Mouse (Mus musculus) liver, adult 2 months (tissue): ENCODE results near the gene Man2b1. TPM values are rescaled to one million over a fixed set of nuclear protein-coding genes. Genes with fewer than 3 reads are reported as not detected.

Experiments used
- DNase-seq: peaks from one replicate; pipeline ENCODE4 v3.0.0-alpha.2; 2011; ENCODE audit warnings: low read depth, low spot score; ENCODE audit errors: extremely low read depth
- H3K27ac ChIP-seq: fragments of 200-500 bp; replicated peaks from 2 replicates; pipeline ENCODE4 v1.5.1; 2012; ENCODE audit warnings: low read depth, mild to moderate bottlenecking, control low read depth, inconsistent platforms, low read length; ENCODE audit not compliant: insufficient read depth
- H3K27me3 ChIP-seq: fragments of 200-500 bp; 2 replicates; pipeline ENCODE4 v1.6.1; 2012; ENCODE audit warnings: mild to moderate bottlenecking, moderate library complexity, low read length, inconsistent platforms; ENCODE audit not compliant: control insufficient read depth, insufficient read depth
- H3K36me3 ChIP-seq: fragments of 200-500 bp; 2 replicates; pipeline ENCODE4 v1.6.1; 2012; ENCODE audit warnings: low read length, inconsistent platforms; ENCODE audit not compliant: control insufficient read depth, insufficient read depth
- H3K4me1 ChIP-seq: fragments of 200-500 bp; 2 replicates; pipeline ENCODE4 v1.6.1; 2011; ENCODE audit warnings: low read length; ENCODE audit not compliant: control insufficient read depth, insufficient read depth
- H3K4me3 ChIP-seq: fragments of 200-500 bp; 2 replicates; pipeline ENCODE4 v1.5.1; 2011; ENCODE audit warnings: low read depth, mild to moderate bottlenecking, control low read depth, low read length, moderate library complexity; ENCODE audit not compliant: insufficient read depth
- H3K79me2 ChIP-seq: fragments of 200-500 bp; 2 replicates; pipeline ENCODE4 v1.6.1; 2012; ENCODE audit warnings: inconsistent platforms, mild to moderate bottlenecking, low read length, moderate library complexity; ENCODE audit not compliant: control insufficient read depth, insufficient read depth
- H3K9ac ChIP-seq: fragments of 200-500 bp; 2 replicates; pipeline ENCODE4 v1.6.1; 2012; ENCODE audit warnings: low read depth, mild to moderate bottlenecking, control low read depth, inconsistent platforms, low read length
- CTCF ChIP-seq: fragments of 200-500 bp; IDR thresholded peaks from 2 replicates; pipeline ENCODE4 v1.5.1; 2011; ENCODE audit warnings: low read depth, low read length, control low read depth
- POLR2A ChIP-seq: fragments of 200-500 bp; IDR thresholded peaks from 2 replicates; pipeline ENCODE4 v1.6.1; 2011; ENCODE audit warnings: low read length, control low read depth; ENCODE audit not compliant: insufficient read depth; ENCODE audit errors: extremely low read depth
- WGBS: fragments of 180-500 bp; shearing (Covaris S2); methylation state at CpG from one replicate; pipeline ENCODE4 v1.1.7; 2018; 5-methylcytosine and 5-hydroxymethylcytosine counted together
- polyA plus RNA-seq: library from polyadenylated mRNA; depleted of rRNA; stranded (reverse); fragments of >200 nt; gene quantifications from 2 replicates; pipeline ENCODE4 v1.2.3, GENCODE M21; 2012; rRNA removed
- total RNA-seq: library from RNA; depleted of rRNA; stranded (reverse); fragments of >200 nt; gene quantifications from 2 replicates; pipeline ENCODE4 v1.2.3, GENCODE M21; 2014; rRNA removed

The Man2b1 gene
- total RNA-seq (57.2 and 70.4 TPM in 2 replicates), polyA plus RNA-seq (51.5 and 69.5 TPM in 2 replicates)

- peak; percentile 9; the same call in 1 of the 2 replicates for TF ChIP-seq CTCF
- peak; percentile 98 for TF ChIP-seq POLR2A
- WGBS = under 1% methylated on average over 30 of the region's 30 CpGs
- peak within 1 kb of the TSS; percentile 85 for H3K27ac ChIP-seq
- H3K9ac ChIP-seq = peak within 1 kb of the TSS; percentile 90
- peak; percentile 92 for DNase-seq
- H3K4me1 ChIP-seq = peaks cover 25% of the 10 kb centered on the region
- peaks cover 20% of the 10 kb centered on the region for H3K36me3 ChIP-seq
- peak within 1 kb of the TSS; percentile 95 for H3K4me3 ChIP-seq
- peaks cover 5% of the 10 kb centered on the region; the same call in 1 of the 2 replicates for H3K79me2 ChIP-seq
- no peaks in the 10 kb centered on the region for H3K27me3 ChIP-seq
These were observed at the start of gene Man2b1 for GRCm38 (mm10) chr8:85083108-85083813. Gene Man2b1, plus strand, starts transcription at chr8:85083270.

DNA sequence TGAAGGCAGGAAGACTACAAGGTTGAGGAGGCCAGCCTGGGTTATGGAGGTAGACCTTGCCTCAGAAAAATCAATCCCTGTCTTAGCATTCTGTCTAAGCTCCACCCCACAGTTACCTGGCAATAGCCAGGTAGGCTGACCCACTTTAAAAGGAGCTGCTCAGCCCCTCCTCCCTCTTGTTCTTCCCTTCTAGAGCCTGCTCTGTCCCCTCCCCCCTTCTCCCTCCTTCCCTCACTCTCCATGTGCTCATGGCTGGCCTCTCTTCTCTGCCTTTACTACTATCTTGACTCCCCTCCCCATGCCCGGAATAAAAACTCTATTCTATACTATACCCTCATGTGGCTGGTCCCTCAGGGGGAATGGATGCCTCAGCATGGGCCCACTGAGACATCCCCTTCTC, 49.2 kb upstream of the Man2b1 start:
- H3K36me3 ChIP-seq = peaks cover 13% of the 10 kb centered on the region
- TF ChIP-seq CTCF (no peak), POLR2A (no peak)
- DNase-seq = no peak
- no peak overlapping the region for H3K4me3 ChIP-seq
- H3K4me1 ChIP-seq = peaks cover 22% of the 10 kb centered on the region
- H3K9ac ChIP-seq = no peak overlapping the region
- peak overlapping the region; percentile 5; the same call in 1 of the 2 replicates for H3K27ac ChIP-seq
- H3K27me3 ChIP-seq = no peaks in the 10 kb centered on the region
- 67% methylated on average over 1 of the region's 1 CpGs for WGBS
- peaks cover 16% of the 10 kb centered on the region for H3K79me2 ChIP-seq

DNA sequence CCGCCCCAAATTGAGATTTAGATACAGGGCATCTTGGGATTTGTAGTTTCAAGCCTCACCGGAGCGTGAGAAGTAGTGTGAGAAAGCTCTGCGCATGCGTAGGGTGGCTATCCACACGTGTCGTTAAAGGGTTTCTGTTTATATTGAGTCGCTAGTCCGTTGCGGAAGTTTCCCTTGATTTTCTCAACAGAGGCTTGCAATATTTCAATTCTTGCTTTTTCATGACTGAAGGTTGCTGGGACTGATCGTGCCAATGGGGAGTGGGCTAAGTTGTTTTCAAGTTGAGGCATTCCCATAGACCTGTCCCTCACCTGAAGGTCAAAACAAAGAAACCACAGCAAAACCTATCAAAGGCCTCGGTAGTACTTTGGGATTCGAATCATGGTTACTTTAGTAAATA, 48.3 kb upstream of the Man2b1 start:
- H3K79me2 ChIP-seq = peaks cover 10% of the 10 kb centered on the region; the same call in 1 of the 2 replicates
- H3K27me3 ChIP-seq = no peaks in the 10 kb centered on the region
- peak overlapping the region; percentile 95 for H3K27ac ChIP-seq
- H3K4me3 ChIP-seq = peak overlapping the region; percentile 55
- peak; percentile 87 for DNase-seq
- TF ChIP-seq CTCF = no peak
- H3K9ac ChIP-seq = peak overlapping the region; percentile 61
- H3K36me3 ChIP-seq = peaks cover 11% of the 10 kb centered on the region
- WGBS = under 1% methylated on average over 13 of the region's 13 CpGs
- peaks cover 22% of the 10 kb centered on the region for H3K4me1 ChIP-seq

DNA sequence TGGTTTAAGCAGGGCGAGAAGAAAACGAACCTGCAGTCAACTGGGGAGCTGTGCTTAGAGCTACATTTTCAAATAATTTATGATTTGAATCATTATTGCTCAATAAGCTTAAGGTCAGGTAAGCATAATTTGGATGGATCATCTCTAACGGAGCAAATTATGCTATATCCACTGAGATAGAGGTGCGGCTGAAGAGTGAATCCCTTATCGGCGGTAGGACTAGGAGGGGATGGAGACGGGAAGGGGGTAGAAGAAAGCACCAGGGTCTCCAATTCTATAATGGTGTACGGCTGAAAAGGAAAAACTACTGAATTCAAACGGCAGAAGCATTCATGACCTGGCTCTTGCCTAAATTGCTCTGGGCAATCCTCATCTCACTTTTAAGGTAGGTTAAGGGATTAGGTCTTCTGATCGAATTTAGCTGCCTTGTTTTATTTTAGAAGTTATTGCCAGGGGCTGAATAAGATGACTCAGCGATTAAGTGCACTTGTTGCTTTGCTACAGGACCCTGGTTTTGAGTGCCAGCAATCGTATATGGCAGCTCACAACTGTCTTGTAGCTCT, 47.8 kb upstream of the Man2b1 start:
- Histone ChIP-seq H3K36me3 (peaks cover 6% of the 10 kb centered on the region), H3K79me2 (peaks cover 10% of the 10 kb centered on the region; the same call in 1 of the 2 replicates), H3K4me3 (peak overlapping the region; percentile 67), H3K9ac (peak overlapping the region; percentile 82), H3K27me3 (no peaks in the 10 kb centered on the region), H3K27ac (peak overlapping the region; percentile 95), H3K4me1 (peaks cover 22% of the 10 kb centered on the region)
- DNase-seq = peak; percentile 65
- TF ChIP-seq POLR2A (no peak), CTCF (no peak)
- WGBS = 3% methylated on average over 12 of the region's 12 CpGs

GRCm38 (mm10) chr8:85035728-85036310, 47.3 kb upstream of the Man2b1 start:
- peak overlapping the region; percentile 67 for H3K4me3 ChIP-seq
- peak overlapping the region; percentile 82 for H3K9ac ChIP-seq
- peaks cover 14% of the 10 kb centered on the region; the same call in 1 of the 2 replicates for H3K79me2 ChIP-seq
- TF ChIP-seq POLR2A = no peak
- TF ChIP-seq CTCF = no peak
- DNase-seq = peak; percentile 67
- peaks cover 2% of the 10 kb centered on the region for H3K36me3 ChIP-seq
- H3K27ac ChIP-seq = peak overlapping the region; percentile 95
- no peaks in the 10 kb centered on the region for H3K27me3 ChIP-seq
- peaks cover 20% of the 10 kb centered on the region for H3K4me1 ChIP-seq
- WGBS = under 1% methylated on average over 15 of the region's 15 CpGs

DNA sequence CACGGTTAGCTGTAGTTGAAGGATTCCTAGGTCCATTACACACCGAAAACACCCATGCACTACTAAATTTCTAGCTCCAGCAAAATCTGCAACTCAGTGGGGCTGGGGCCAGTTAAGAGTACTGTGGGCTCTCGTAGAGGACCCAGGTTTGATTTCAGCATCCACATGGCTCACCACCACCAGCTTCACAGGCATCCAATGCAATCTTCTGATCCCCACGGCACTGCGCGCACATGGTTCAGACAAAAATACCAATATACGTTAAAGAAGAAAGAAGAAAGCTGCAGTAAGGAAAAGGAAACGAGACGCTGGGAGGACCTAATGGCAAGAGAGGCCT, 46.7 kb upstream of the Man2b1 start:
- H3K27me3 ChIP-seq = no peaks in the 10 kb centered on the region
- TF ChIP-seq CTCF = no peak
- TF ChIP-seq POLR2A = no peak
- under 1% methylated on average over 9 of the region's 9 CpGs for WGBS
- H3K79me2 ChIP-seq = peaks cover 14% of the 10 kb centered on the region; the same call in 1 of the 2 replicates
- peak overlapping the region; percentile 95 for H3K27ac ChIP-seq
- H3K36me3 ChIP-seq = peaks cover 4% of the 10 kb centered on the region
- peak overlapping the region; percentile 82 for H3K9ac ChIP-seq
- no peak for DNase-seq
- peak overlapping the region; percentile 67 for H3K4me3 ChIP-seq
- peaks cover 20% of the 10 kb centered on the region for H3K4me1 ChIP-seq
